Mouse (Mus musculus) neural tube, embryonic 14.5 days (tissue): ENCODE results near the gene Saysd1. TPM values are rescaled to one million over a fixed set of nuclear protein-coding genes. Genes with fewer than 3 reads are reported as not detected.

Experiments
- ATAC-seq: fragments of 200-750 bp; cut with Nextera tagmentation; 2 replicates; pipeline ENCODE4 v1.8.0; 2017; ENCODE audit warnings: low read depth, mild to moderate bottlenecking, moderate TSS enrichment, moderate library complexity
- H3K27ac ChIP-seq: fragments of 300-500 bp; sonication (generic); 2 replicates; pipeline ENCODE4 v1.5.1; 2014; ENCODE audit warnings: low read depth, mild to moderate bottlenecking, control low read depth, low read length, moderate library complexity, mixed read lengths
- H3K27me3 ChIP-seq: fragments of 300-500 bp; sonication (generic); 2 replicates; pipeline ENCODE4 v1.6.1; 2014; ENCODE audit warnings: low read length; ENCODE audit not compliant: control insufficient read depth, insufficient read depth
- H3K36me3 ChIP-seq: fragments of 300-500 bp; sonication (generic); 2 replicates; pipeline ENCODE4 v1.6.1; 2014; ENCODE audit warnings: low read length, mixed read lengths; ENCODE audit not compliant: control insufficient read depth, insufficient read depth
- H3K4me1 ChIP-seq: fragments of 300-500 bp; sonication (generic); 2 replicates; pipeline ENCODE4 v1.6.1; 2014; ENCODE audit warnings: low read length; ENCODE audit not compliant: control insufficient read depth, insufficient read depth
- H3K4me2 ChIP-seq: fragments of 300-500 bp; sonication (generic); 2 replicates; pipeline ENCODE4 v1.6.1; 2014; ENCODE audit warnings: mild to moderate bottlenecking, low read depth, low read length, control low read depth
- H3K4me3 ChIP-seq: fragments of 300-500 bp; sonication (generic); 2 replicates; pipeline ENCODE4 v1.5.1; 2014; ENCODE audit warnings: low read depth, low read length, control low read depth, mixed read lengths
- H3K9ac ChIP-seq: fragments of 300-500 bp; sonication (generic); replicated peaks from 2 replicates; pipeline ENCODE4 v1.6.1; 2014; ENCODE audit warnings: low read depth, mild to moderate bottlenecking, control low read depth, low read length, mixed read lengths
- H3K9me3 ChIP-seq: fragments of 300-500 bp; sonication (generic); 2 replicates; pipeline ENCODE4 v1.6.1; 2016; ENCODE audit warnings: low read length; ENCODE audit not compliant: control insufficient read depth
- WGBS: fragments of 180-500 bp; shearing (Covaris S2); extraction: QIAGEN DNeasy Blood & Tissue Kit; methylation state at CpG from one replicate; pipeline ENCODE4 v1.1.7; 2014; 5-methylcytosine and 5-hydroxymethylcytosine counted together
- polyA plus RNA-seq: library from polyadenylated mRNA; unstranded; fragments of >200 nt; fragmentation: Nextera tagmentation; extraction: Ambion mirVana; gene quantifications from 2 replicates; pipeline ENCODE4 v1.2.1, GENCODE M21; 2014

The Saysd1 gene
- polyA plus RNA-seq, 1 experiment from 2014 or later, result 16.0 TPM

DNA sequence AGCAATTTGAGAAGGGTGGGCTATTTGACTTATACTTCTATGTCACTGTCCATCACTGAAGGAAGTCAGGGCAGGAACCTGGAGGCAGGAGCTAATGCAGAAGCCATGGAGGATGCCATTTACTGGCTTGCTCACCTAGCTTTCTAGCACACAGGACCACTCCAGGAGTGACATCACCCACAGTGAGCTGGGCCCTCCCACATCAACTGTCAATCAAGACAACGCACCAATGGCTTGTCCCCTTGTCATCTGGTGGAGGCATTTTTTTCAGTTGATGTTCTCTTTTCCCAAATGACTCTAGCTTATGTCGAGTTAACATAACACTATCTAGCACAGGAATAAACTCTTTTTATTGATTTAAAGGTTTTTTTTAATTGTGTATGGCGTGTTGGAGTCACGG is 30.9 kb upstream of the Saysd1 start:
- Histone ChIP-seq H3K4me1 (no peaks in the 10 kb centered on the region), H3K9me3 (no peaks in the 10 kb centered on the region), H3K4me3 (no peak overlapping the region), H3K27me3 (no peaks in the 10 kb centered on the region), H3K4me2 (no peak overlapping the region), H3K9ac (no peak overlapping the region), H3K36me3 (no peaks in the 10 kb centered on the region), H3K27ac (no peak overlapping the region)
- ATAC-seq, result no peak
- 91% methylated on average over 4 of the region's 4 CpGs for WGBS

DNA sequence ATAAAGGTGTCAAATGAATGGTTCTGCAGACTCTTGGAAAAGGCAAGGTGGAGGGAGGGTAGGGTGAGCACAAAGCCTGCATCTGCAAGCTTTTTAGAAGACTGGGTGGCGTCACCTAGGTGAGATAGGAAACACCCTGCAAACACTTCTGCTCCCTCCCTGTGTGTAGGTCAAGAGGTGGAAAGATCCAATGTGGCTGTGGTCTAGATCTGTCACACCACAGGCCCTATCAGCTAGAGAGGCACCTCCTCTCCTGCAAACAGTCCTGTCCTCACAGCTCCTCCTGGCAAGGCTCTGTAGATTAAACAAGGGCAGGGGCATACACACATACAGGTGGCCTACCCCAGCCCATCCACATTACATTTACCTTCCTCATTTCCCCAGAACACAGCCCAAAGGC is 30.1 kb upstream of the Saysd1 start:
- 95% methylated on average over 1 of the region's 1 CpGs for WGBS
- Histone ChIP-seq H3K4me2 (no peak overlapping the region), H3K4me1 (no peaks in the 10 kb centered on the region), H3K4me3 (no peak overlapping the region), H3K36me3 (no peaks in the 10 kb centered on the region), H3K27me3 (no peaks in the 10 kb centered on the region), H3K9me3 (no peaks in the 10 kb centered on the region), H3K9ac (no peak overlapping the region), H3K27ac (no peak overlapping the region)
- no peak for ATAC-seq

DNA sequence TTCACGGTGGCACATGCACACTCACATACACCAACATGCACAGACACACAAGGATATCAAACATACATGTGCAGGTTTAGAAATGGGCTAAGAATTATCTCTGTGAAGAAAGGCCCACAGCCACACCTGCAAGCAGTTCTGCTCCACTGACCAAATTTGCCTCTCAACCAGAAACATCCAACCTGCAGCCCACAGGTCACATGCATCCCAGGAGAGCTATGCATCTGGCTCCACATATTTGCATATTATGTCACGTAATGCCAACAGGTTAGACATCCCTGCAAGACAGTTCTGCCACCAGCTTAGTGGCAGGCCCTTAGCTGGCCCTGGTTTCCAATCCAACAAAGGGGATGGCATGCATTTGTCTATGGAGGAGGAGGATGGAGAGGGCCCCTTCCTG is 29.7 kb upstream of the Saysd1 start:
- Histone ChIP-seq H3K9ac (no peak overlapping the region), H3K4me2 (no peak overlapping the region), H3K4me3 (no peak overlapping the region), H3K27me3 (no peaks in the 10 kb centered on the region), H3K9me3 (no peaks in the 10 kb centered on the region), H3K4me1 (no peaks in the 10 kb centered on the region), H3K36me3 (no peaks in the 10 kb centered on the region), H3K27ac (no peak overlapping the region)
- 90% methylated on average over 2 of the region's 2 CpGs for WGBS
- ATAC-seq, result no peak

GRCm38 (mm10) chr14:20165413-20165812 is 27.1 kb upstream of the Saysd1 start:
- no peak overlapping the region for H3K4me2 ChIP-seq
- no peaks in the 10 kb centered on the region for H3K9me3 ChIP-seq
- H3K4me3 ChIP-seq, result no peak overlapping the region
- no peak overlapping the region for H3K9ac ChIP-seq
- no peak for ATAC-seq
- H3K36me3 ChIP-seq, result no peaks in the 10 kb centered on the region
- H3K4me1 ChIP-seq, result no peaks in the 10 kb centered on the region
- 82% methylated on average over 1 of the region's 1 CpGs for WGBS
- H3K27ac ChIP-seq, result no peak overlapping the region
- H3K27me3 ChIP-seq, result no peaks in the 10 kb centered on the region

DNA sequence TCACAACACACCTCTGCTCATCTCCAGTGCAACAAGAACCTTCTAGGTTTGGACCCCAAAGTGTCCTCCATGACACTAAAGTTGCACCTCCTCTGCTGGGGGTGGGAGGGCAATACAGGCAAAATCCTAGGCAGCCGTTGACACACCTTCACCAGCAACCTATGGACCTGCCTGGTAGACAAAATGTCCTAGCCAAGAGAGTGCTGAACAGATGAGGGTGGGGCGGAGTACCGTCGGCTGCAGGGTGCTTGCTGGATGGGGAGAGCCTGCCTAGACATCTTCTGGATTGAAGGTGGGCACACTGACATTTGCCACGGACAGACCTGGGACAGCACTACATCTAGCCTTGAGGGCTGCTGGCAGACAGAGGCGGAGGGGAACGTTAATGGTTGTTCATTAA is 26.1 kb upstream of the Saysd1 start:
- ATAC-seq, result no peak
- no peaks in the 10 kb centered on the region for H3K27me3 ChIP-seq
- 85% methylated on average over 7 of the region's 7 CpGs for WGBS

GRCm38 (mm10) chr14:20162686-20163085 is 24.4 kb upstream of the Saysd1 start:
- Histone ChIP-seq H3K4me2 (no peak overlapping the region), H3K27ac (no peak overlapping the region), H3K4me3 (no peak overlapping the region), H3K36me3 (no peaks in the 10 kb centered on the region), H3K9me3 (no peaks in the 10 kb centered on the region), H3K9ac (no peak overlapping the region), H3K27me3 (no peaks in the 10 kb centered on the region), H3K4me1 (no peaks in the 10 kb centered on the region)
- no peak for ATAC-seq
- 86% methylated on average over 6 of the region's 6 CpGs for WGBS

More for the DNA sequence above, 26.1 kb upstream of the Saysd1 start:
- Histone ChIP-seq H3K4me2 (no peak overlapping the region), H3K4me3 (no peak overlapping the region), H3K27ac (no peak overlapping the region), H3K36me3 (no peaks in the 10 kb centered on the region), H3K9me3 (no peaks in the 10 kb centered on the region), H3K4me1 (no peaks in the 10 kb centered on the region), H3K9ac (no peak overlapping the region)

DNA sequence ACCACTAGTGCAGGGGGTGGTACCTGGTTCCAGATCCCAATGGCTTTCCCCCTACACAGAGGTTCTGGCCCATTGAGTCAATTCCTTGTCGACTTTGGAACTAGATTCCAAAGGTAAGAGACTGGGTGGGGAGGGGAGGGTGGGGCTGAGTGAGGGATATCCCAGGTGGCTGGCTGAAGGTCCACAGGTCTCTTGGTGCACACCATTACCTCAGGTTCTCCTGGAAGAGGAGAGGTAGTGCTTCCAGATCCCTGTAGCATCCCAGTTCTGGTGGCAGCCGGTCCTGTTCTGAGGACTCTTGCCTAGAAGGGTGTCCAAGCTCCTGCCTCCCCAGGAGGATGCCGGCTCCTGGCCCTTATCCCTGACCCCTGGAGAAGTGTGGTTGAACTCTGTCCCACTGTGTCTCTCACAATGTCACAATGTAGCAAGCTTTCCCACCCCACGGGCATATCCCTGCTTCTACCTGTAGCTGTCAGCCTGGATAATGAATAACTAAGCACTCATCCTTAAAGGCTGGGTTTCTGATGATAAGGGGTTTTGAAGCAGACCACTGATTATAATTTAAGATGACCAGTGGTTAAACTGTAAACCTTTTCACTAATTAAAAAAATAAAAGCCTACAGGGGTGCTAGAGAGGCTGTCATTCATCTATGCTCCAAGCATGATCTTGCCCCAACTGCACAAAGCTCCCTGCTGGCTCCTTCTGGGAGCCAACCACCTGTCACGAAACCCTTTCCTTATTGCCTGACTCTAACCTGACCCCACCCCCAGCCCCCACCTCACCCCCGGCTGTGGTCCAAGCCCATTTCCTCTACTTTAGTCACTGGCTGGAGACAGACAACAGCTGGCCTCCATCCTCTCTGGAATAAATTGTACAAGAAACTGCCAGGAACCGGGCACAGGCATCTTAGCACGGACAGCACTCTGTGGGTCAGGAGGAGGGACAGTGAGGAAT is 20.7 kb upstream of the Saysd1 start:
- H3K4me3 ChIP-seq, result no peak overlapping the region
- WGBS, result 75% methylated on average over 8 of the region's 8 CpGs
- no peak overlapping the region for H3K9ac ChIP-seq
- H3K36me3 ChIP-seq, result no peaks in the 10 kb centered on the region
- H3K27ac ChIP-seq, result no peak overlapping the region
- no peak overlapping the region for H3K4me2 ChIP-seq
- H3K4me1 ChIP-seq, result no peaks in the 10 kb centered on the region
- ATAC-seq, result no peak
- H3K27me3 ChIP-seq, result no peaks in the 10 kb centered on the region
- H3K9me3 ChIP-seq, result no peaks in the 10 kb centered on the region

GRCm38 (mm10) chr14:20157595-20157994 is 19.3 kb upstream of the Saysd1 start:
- H3K9me3 ChIP-seq, result no peaks in the 10 kb centered on the region
- no peaks in the 10 kb centered on the region for H3K27me3 ChIP-seq
- H3K4me3 ChIP-seq, result no peak overlapping the region
- H3K4me1 ChIP-seq, result no peaks in the 10 kb centered on the region
- WGBS, result 90% methylated on average over 10 of the region's 10 CpGs
- H3K36me3 ChIP-seq, result no peaks in the 10 kb centered on the region
- H3K27ac ChIP-seq, result no peak overlapping the region
- no peak for ATAC-seq
- no peak overlapping the region for H3K9ac ChIP-seq
- no peak overlapping the region for H3K4me2 ChIP-seq

DNA sequence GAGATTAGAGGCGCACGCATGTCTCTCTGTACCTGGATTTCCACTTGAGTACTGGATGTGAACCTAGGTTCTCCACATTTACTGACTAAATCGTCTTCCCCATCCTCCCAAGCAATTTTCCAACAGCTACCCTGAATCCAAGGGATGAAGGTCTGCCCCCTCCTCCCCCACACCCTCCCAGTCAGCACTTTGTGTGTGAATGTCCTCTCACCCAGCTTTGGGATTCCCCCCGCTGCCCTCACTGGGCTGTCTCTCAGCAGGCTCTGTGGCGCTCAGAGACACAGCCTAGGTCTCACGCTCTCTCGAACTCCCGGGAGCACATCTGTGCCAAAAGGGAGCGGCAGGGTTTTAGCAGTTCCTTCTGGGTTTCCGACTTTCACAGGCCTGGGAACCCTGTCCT is 17.4 kb upstream of the Saysd1 start:
- Histone ChIP-seq H3K36me3 (no peaks in the 10 kb centered on the region), H3K27ac (no peak overlapping the region), H3K4me1 (no peaks in the 10 kb centered on the region), H3K9ac (no peak overlapping the region), H3K4me2 (no peak overlapping the region), H3K9me3 (no peaks in the 10 kb centered on the region), H3K4me3 (no peak overlapping the region), H3K27me3 (no peaks in the 10 kb centered on the region)
- WGBS, result 64% methylated on average over 10 of the region's 10 CpGs
- no peak for ATAC-seq
